Mouse (Mus musculus): ENCODE data around the gene Amigo2.
A peak's percentile ranks its signal among the peaks of the same experiment; 100 is the strongest.

Gene Amigo2

GRCm38 (mm10) chr15:97246911-97247790, at the start of gene Amigo2, which contains the start of gene Pced1b:
Gene Amigo2 (minus strand): TSS chr15:97247287.
Gene Pced1b (plus strand): TSS chr15:97247107.
- DNase-seq: peak; percentile 55 to 80

GRCm38 (mm10) chr15:97291291-97292050, 44.4 kb upstream of the Amigo2 start:
- peak; percentile 44 to 52 for DNase-seq

GRCm38 (mm10) chr15:97290351-97290750, 43.3 kb upstream of the Amigo2 start:
- DNase-seq: no peak

GRCm38 (mm10) chr15:97289176-97289575, 42.1 kb upstream of the Amigo2 start:
- no peak for DNase-seq

GRCm38 (mm10) chr15:97288690-97289089, 41.6 kb upstream of the Amigo2 start:
- no peak for DNase-seq

- DNase-seq: no peak
These were observed 40.5 kb upstream of the Amigo2 start for GRCm38 (mm10) chr15:97287436-97288143.

- no peak for DNase-seq
These were observed 39.6 kb upstream of the Amigo2 start for GRCm38 (mm10) chr15:97286731-97287130.

GRCm38 (mm10) chr15:97285665-97286212, 38.7 kb upstream of the Amigo2 start:
- no peak for DNase-seq

GRCm38 (mm10) chr15:97284201-97284600, 37.1 kb upstream of the Amigo2 start:
- DNase-seq: no peak

GRCm38 (mm10) chr15:97282572-97282881, 35.4 kb upstream of the Amigo2 start:
- no peak for DNase-seq

- DNase-seq: no peak
These were observed 34.9 kb upstream of the Amigo2 start for GRCm38 (mm10) chr15:97281712-97282571.

GRCm38 (mm10) chr15:97280776-97281175, 33.7 kb upstream of the Amigo2 start:
- DNase-seq: no peak

- no peak for DNase-seq
These were observed 33.0 kb upstream of the Amigo2 start for GRCm38 (mm10) chr15:97280131-97280530.

GRCm38 (mm10) chr15:97278340-97278948, 31.4 kb upstream of the Amigo2 start:
- no peak for DNase-seq

- DNase-seq: peak in 1 of 2 experiments; percentile 49
These were observed 30.2 kb upstream of the Amigo2 start for GRCm38 (mm10) chr15:97277328-97277727.

- no peak for DNase-seq
These were observed 29.6 kb upstream of the Amigo2 start for GRCm38 (mm10) chr15:97276660-97277153.

GRCm38 (mm10) chr15:97275626-97276395, 28.7 kb upstream of the Amigo2 start:
- no peak for DNase-seq

- DNase-seq: no peak
These were observed 25.7 kb upstream of the Amigo2 start for GRCm38 (mm10) chr15:97272831-97273230.

GRCm38 (mm10) chr15:97271985-97272697, 25.1 kb upstream of the Amigo2 start:
- peak in 1 of 2 experiments; percentile 10 for DNase-seq

All from kidney, postnatal 36 days (tissue).